Mouse (Mus musculus) limb, embryonic 14.5 days (tissue): ENCODE measurements around the gene Prrc2b. TPM values are rescaled to one million over a fixed set of nuclear protein-coding genes. Genes with fewer than 3 reads are reported as not detected.

ENCODE experiments used
- ATAC-seq: fragments of 200-750 bp; cut with Nextera tagmentation; 2 replicates; pipeline ENCODE4 v1.8.0; 2017; ENCODE audit warnings: low read depth, moderate number of reproducible peaks, moderate TSS enrichment; ENCODE audit not compliant: low FRiP score
- DNase-seq: peaks from one replicate; pipeline ENCODE4 v3.0.0-alpha.2; 2015; ENCODE audit warnings: low spot score
- H3K27ac ChIP-seq: fragments of 300-500 bp; sonication (generic); replicated peaks from 2 replicates; pipeline ENCODE4 v1.5.1; 2014; ENCODE audit warnings: low read depth, mild to moderate bottlenecking, low read length, moderate library complexity, mixed read lengths
- H3K27me3 ChIP-seq: fragments of 300-500 bp; sonication (generic); 2 replicates; pipeline ENCODE4 v1.6.1; 2014; ENCODE audit warnings: low read length, mixed read lengths; ENCODE audit not compliant: control insufficient read depth, insufficient read depth
- H3K36me3 ChIP-seq: fragments of 300-500 bp; sonication (generic); 2 replicates; pipeline ENCODE4 v1.6.1; 2014; ENCODE audit warnings: mild to moderate bottlenecking, low read length, moderate library complexity, mixed read lengths; ENCODE audit not compliant: control insufficient read depth, insufficient read depth
- H3K4me1 ChIP-seq: fragments of 300-500 bp; sonication (generic); 2 replicates; pipeline ENCODE4 v1.6.1; 2014; ENCODE audit warnings: antibody characterized with exemption, low read length, mixed read lengths; ENCODE audit not compliant: control insufficient read depth, insufficient read depth
- H3K4me2 ChIP-seq: fragments of 300-500 bp; sonication (generic); replicated peaks from 2 replicates; pipeline ENCODE4 v1.6.1; 2014; ENCODE audit warnings: low read depth, mild to moderate bottlenecking, low read length, moderate library complexity; ENCODE audit not compliant: severe bottlenecking
- H3K4me3 ChIP-seq: fragments of 300-500 bp; sonication (generic); replicated peaks from 2 replicates; pipeline ENCODE4 v1.5.1; 2014; ENCODE audit warnings: low read length
- H3K9ac ChIP-seq: fragments of 300-500 bp; sonication (generic); 2 replicates; pipeline ENCODE4 v1.6.1; 2014; ENCODE audit warnings: mild to moderate bottlenecking, low read depth, low read length, moderate library complexity; ENCODE audit not compliant: severe bottlenecking
- H3K9me3 ChIP-seq: fragments of 300-500 bp; sonication (generic); 2 replicates; pipeline ENCODE4 v1.6.1; 2016; ENCODE audit warnings: low read length; ENCODE audit not compliant: control insufficient read depth
- POLR2A ChIP-seq: fragments of 200-500 bp; IDR thresholded peaks from 2 replicates; pipeline ENCODE4 v1.8.0; 2012; ENCODE audit warnings: inconsistent platforms, mild to moderate bottlenecking, moderate library complexity, borderline replicate concordance; ENCODE audit not compliant: insufficient read depth, insufficient read length; ENCODE audit errors: extremely low read depth
- WGBS: fragments of 180-500 bp; shearing (Covaris S2); extraction: QIAGEN DNeasy Blood & Tissue Kit; methylation state at CpG from one replicate; pipeline ENCODE4 v1.1.7; 2014; 5-methylcytosine and 5-hydroxymethylcytosine counted together
- polyA plus RNA-seq, 2 experiments: library from polyadenylated mRNA; depleted of rRNA in 1 of 2; stranded (reverse) in 1 of 2; unstranded in 1 of 2; fragments of >200 nt; fragmentation: Nextera tagmentation in 1 of 2; extraction: Ambion mirVana in 1 of 2; gene quantifications; 2 replicates each; pipeline versions ENCODE4 v1.2.1 to v1.2.3; 2012 to 2014

The Prrc2b gene
- polyA plus RNA-seq, 2 experiments: 74.6 to 78.2 TPM

- Histone ChIP-seq H3K36me3 (peaks cover 82% of the 10 kb centered on the region), H3K4me2 (no peak overlapping the region), H3K9ac (no peak overlapping the region), H3K27ac (no peak overlapping the region), H3K4me3 (no peak overlapping the region), H3K4me1 (no peaks in the 10 kb centered on the region), H3K9me3 (no peaks in the 10 kb centered on the region), H3K27me3 (no peaks in the 10 kb centered on the region)
- TF ChIP-seq POLR2A: no peak
- ATAC-seq: no peak
- WGBS: 88% methylated on average over 4 of the region's 4 CpGs
- DNase-seq: no peak
Measured at GRCm38 (mm10) chr2:32246741-32247140, 95.9 kb downstream of the Prrc2b start.

GRCm38 (mm10) chr2:32248377-32249361 is 97.8 kb downstream of the Prrc2b start:
- Histone ChIP-seq H3K27me3 (no peaks in the 10 kb centered on the region), H3K9ac (no peak overlapping the region), H3K27ac (no peak overlapping the region), H3K4me3 (no peak overlapping the region), H3K9me3 (no peaks in the 10 kb centered on the region), H3K4me1 (no peaks in the 10 kb centered on the region), H3K4me2 (no peak overlapping the region), H3K36me3 (peaks cover 87% of the 10 kb centered on the region)
- WGBS: 73% methylated on average over 10 of the region's 10 CpGs
- TF ChIP-seq POLR2A: no peak
- ATAC-seq: no peak
- no peak for DNase-seq

- no peak overlapping the region for H3K9ac ChIP-seq
- H3K36me3 ChIP-seq: peaks cover 83% of the 10 kb centered on the region
- no peak for ATAC-seq
Measured at GRCm38 (mm10) chr2:32251791-32252527, 101.1 kb downstream of the Prrc2b start.

GRCm38 (mm10) chr2:32252658-32253057 is 101.8 kb downstream of the Prrc2b start:
- 93% methylated on average over 5 of the region's 5 CpGs for WGBS
- Histone ChIP-seq H3K4me1 (no peaks in the 10 kb centered on the region), H3K36me3 (peaks cover 85% of the 10 kb centered on the region), H3K27me3 (no peaks in the 10 kb centered on the region), H3K9me3 (no peaks in the 10 kb centered on the region), H3K27ac (no peak overlapping the region), H3K9ac (no peak overlapping the region), H3K4me2 (no peak overlapping the region), H3K4me3 (no peak overlapping the region)
- ATAC-seq (no peak), DNase-seq (no peak)
- no peak for TF ChIP-seq POLR2A

More at GRCm38 (mm10) chr2:32251791-32252527, 101.1 kb downstream of the Prrc2b start:
- no peaks in the 10 kb centered on the region for H3K9me3 ChIP-seq
- no peak for DNase-seq
- no peak overlapping the region for H3K27ac ChIP-seq
- no peak overlapping the region for H3K4me3 ChIP-seq
- H3K4me1 ChIP-seq: no peaks in the 10 kb centered on the region
- TF ChIP-seq POLR2A: no peak
- H3K27me3 ChIP-seq: no peaks in the 10 kb centered on the region
- 92% methylated on average over 12 of the region's 12 CpGs for WGBS
- no peak overlapping the region for H3K4me2 ChIP-seq

GRCm38 (mm10) chr2:32253352-32253751 is 102.5 kb downstream of the Prrc2b start:
- Histone ChIP-seq H3K27ac (no peak overlapping the region), H3K4me2 (no peak overlapping the region), H3K4me1 (no peaks in the 10 kb centered on the region), H3K4me3 (no peak overlapping the region), H3K36me3 (peaks cover 85% of the 10 kb centered on the region), H3K9me3 (no peaks in the 10 kb centered on the region), H3K9ac (no peak overlapping the region), H3K27me3 (no peaks in the 10 kb centered on the region)
- DNase-seq (no peak), ATAC-seq (no peak)
- no peak for TF ChIP-seq POLR2A
- WGBS: 80% methylated on average over 1 of the region's 1 CpGs
